Mouse (Mus musculus) B cell, adult 62 days (primary cell): Measurements from ENCODE around the gene Olfr437. TPM values are rescaled to one million over a fixed set of nuclear protein-coding genes. Genes with fewer than 3 reads are reported as not detected.

Source experiments
- total RNA-seq: library from RNA; stranded (reverse); gene quantifications from 4 replicates; pipeline ENCODE4 v1.2.4, GENCODE M21; 2023

Gene Olfr437
- total RNA-seq = not detected in 4 replicates

DNA sequence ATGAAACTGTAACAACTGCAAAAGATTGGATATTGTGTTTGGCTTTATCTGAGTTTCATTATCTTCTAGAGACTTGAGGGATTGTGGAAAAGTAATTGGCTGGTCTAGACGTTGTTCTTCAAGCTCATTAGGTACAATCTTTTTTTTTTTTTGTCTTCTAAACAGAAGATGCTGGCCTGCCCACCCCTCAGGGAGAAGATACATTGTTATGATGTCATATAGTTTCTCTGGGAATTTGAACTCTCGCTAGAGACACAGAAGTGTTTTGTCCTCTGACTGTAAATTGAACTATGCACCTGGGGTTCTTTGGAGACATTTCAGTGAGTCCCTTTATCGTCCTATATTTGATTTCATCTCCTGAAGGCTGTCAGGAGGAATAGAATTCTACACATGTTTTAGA lies at the start of gene Olfr437:
Gene Olfr437 (plus strand): TSS at position 301 of the 400 bp plus-strand sequence.

DNA sequence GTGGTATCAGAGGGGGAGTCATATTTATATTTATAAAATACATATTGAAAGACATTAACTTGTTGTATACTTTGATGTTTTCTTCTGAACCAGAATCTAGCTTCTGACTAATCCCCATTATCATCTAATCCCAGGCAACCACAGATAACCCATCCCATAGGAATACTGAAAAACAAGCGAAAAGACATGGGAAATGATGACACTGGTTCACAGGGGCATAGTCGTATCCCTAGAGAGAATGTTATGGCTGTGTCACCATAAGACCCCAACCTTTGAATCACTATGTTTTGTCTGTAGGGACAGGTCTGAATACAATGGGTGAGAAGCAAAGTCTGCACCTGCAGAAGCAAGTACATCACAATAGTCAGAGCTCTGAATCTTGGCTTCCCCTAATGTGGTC lies 16.8 kb upstream of the Olfr437 start, which contains the start of gene Olfr237-ps1:
Gene Olfr237-ps1 (plus strand): TSS at position 301 of the 400 bp plus-strand sequence.

DNA sequence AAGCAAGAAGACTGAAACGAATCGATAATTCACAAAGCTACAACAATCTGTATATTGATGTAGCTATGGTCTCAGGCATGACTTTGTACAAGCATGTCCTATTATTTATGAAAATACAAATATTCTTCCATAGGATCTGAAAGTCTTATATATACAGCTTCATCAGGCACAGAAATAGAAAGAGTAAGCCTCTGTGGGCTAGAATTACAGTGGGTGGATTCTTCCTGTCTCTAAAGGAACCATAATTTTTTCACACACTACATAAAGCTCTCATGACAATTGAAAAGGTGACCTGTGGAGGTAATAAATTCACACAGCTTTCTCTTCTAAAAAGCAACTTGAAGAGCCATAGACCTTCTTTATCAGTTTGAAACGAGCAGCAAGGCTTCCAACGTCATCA lies 8.8 kb downstream of the Olfr437 start, which contains the start of gene Olfr13:
Gene Olfr13 (plus strand): TSS at position 301 of the 400 bp plus-strand sequence.

DNA sequence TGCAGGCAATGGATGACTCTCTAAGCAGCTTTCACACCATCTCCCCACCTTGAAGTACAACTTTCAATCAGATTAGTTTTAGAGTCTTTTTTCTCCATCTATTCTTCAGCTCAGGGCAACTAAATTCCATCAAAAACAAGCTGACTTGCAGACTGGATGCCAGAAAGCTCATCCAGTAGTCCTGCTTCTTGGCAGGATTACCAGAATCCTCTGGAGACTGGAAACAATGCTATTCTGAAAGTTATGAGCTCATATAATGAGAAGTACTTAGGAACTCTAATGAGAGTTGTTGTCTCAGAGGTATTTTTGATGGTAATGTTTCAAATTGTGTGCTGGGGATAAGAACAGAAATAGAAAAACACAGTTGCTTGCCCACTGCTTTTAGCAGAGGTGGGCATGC lies 33.7 kb downstream of the Olfr437 start, which contains the start of gene Olfr435:
Gene Olfr435 (plus strand): TSS at position 366 of the 400 bp plus-strand sequence.

DNA sequence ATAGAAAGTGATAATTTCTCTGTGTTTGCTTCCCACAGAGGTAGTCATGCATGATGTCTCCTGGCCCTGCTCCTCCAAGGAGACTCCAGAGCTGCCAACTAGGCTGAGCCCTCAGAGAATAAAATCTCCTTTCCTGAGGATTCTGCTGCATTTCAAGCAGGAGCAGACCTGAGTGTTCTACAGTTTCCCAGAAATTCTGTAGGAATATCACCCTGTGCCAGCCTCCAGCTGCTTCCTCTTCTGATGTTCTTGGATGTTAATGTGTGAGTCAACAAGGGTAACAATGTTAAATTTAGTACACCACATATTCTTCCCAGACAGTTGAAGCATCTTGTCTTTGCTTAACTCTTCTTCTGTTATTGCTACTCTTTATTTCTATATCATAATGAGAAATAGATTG lies 49.8 kb downstream of the Olfr437 start, which contains the start of gene Olfr434:
Gene Olfr434 (plus strand): TSS at position 149 of the 400 bp plus-strand sequence.

Other genes starting within 250 kb of the Olfr437 start
- not detected in 4 replicates for gene Olfr446, start 241.9 kb upstream of the Olfr437 start, total RNA-seq
- not detected in 4 replicates for gene Olfr444, start 214.2 kb upstream of the Olfr437 start, total RNA-seq
- not detected in 4 replicates for gene Olfr441, start 56.9 kb upstream of the Olfr437 start, total RNA-seq
- gene Olfr237-ps1, start 16.7 kb upstream of the Olfr437 start, total RNA-seq = not detected in 4 replicates
- not detected in 4 replicates for gene Olfr13, start 8.9 kb downstream of the Olfr437 start, total RNA-seq
- gene Olfr435, start 33.9 kb downstream of the Olfr437 start, total RNA-seq = not detected in 4 replicates
- not detected in 4 replicates for gene Olfr434, start 49.7 kb downstream of the Olfr437 start, total RNA-seq
- gene Olfr47, start 68.2 kb downstream of the Olfr437 start, total RNA-seq = not detected in 4 replicates
- 0.19 to 1.0 TPM (median 0.39 TPM) in 3 of 4 replicates, not detected in the other for gene Arhgef5, start 102.3 kb downstream of the Olfr437 start, total RNA-seq
- gene Nobox, start 146.3 kb downstream of the Olfr437 start, total RNA-seq = 0.58 TPM in 1 of 4 replicates, not detected in the others